Mouse (Mus musculus) neural tube, embryonic 13.5 days (tissue): ENCODE data around the gene Daglb. TPM values are rescaled to one million over a fixed set of nuclear protein-coding genes. Genes with fewer than 3 reads are reported as not detected.

Source experiments
- ATAC-seq: fragments of 200-750 bp; cut with Nextera tagmentation; 2 replicates; pipeline ENCODE4 v1.8.0; 2017; ENCODE audit warnings: low read depth, mild to moderate bottlenecking, moderate TSS enrichment, moderate library complexity
- H3K27ac ChIP-seq: fragments of 300-500 bp; sonication (generic); replicated peaks from 2 replicates; pipeline ENCODE4 v1.5.1; 2015; ENCODE audit warnings: moderate library complexity, mild to moderate bottlenecking, inconsistent platforms
- H3K27me3 ChIP-seq: fragments of 300-500 bp; sonication (generic); 2 replicates; pipeline ENCODE4 v1.6.1; 2015; ENCODE audit warnings: mild to moderate bottlenecking, inconsistent platforms
- H3K36me3 ChIP-seq: fragments of 300-500 bp; sonication (generic); 2 replicates; pipeline ENCODE4 v1.6.1; 2015; ENCODE audit warnings: mild to moderate bottlenecking, inconsistent platforms
- H3K4me1 ChIP-seq: fragments of 300-500 bp; sonication (generic); replicated peaks from 2 replicates; pipeline ENCODE4 v1.6.1; 2015; ENCODE audit warnings: inconsistent platforms
- H3K4me2 ChIP-seq: fragments of 300-500 bp; sonication (generic); 2 replicates; pipeline ENCODE4 v1.6.1; 2015; ENCODE audit warnings: inconsistent platforms, mild to moderate bottlenecking, moderate library complexity
- H3K4me3 ChIP-seq: fragments of 300-500 bp; sonication (generic); 2 replicates; pipeline ENCODE4 v1.5.1; 2015; ENCODE audit warnings: mild to moderate bottlenecking, inconsistent platforms
- H3K9ac ChIP-seq: fragments of 300-500 bp; sonication (generic); 2 replicates; pipeline ENCODE4 v1.6.1; 2015; ENCODE audit warnings: moderate library complexity, mild to moderate bottlenecking, inconsistent platforms
- H3K9me3 ChIP-seq: fragments of 300-500 bp; sonication (generic); 2 replicates; pipeline ENCODE4 v1.6.1; 2016; ENCODE audit warnings: inconsistent platforms
- WGBS: fragments of 180-500 bp; shearing (Covaris S2); methylation state at CpG from one replicate; pipeline ENCODE4 v1.1.7; 2015; 5-methylcytosine and 5-hydroxymethylcytosine counted together
- polyA plus RNA-seq: library from polyadenylated mRNA; unstranded; fragments of >200 nt; fragmentation: Nextera tagmentation; extraction: Ambion mirVana; gene quantifications from 2 replicates; pipeline ENCODE4 v1.2.1, GENCODE M21; 2015

Gene Daglb
- polyA plus RNA-seq, 1 experiment from 2014 or later = 16.9 TPM

DNA sequence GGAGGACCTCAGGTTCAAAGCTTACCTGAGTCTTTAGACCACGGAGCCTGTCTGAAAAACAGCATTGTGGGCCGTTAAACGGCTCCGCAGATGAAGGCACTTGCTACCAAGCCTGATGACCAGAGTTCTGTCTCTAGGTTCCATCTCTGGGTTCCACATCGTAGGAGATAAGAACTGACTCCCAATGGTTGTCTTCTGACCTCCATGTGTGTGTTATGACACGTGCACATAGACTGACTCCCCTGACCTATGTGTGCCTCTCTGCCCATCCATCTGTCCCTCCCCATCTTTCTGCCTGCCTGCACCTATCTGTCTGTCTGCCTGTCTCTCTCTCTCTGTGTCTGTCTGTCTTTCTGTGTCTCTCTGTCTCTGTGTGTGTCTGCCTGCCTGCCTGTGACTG, 3.5 kb downstream of the Daglb start:
- H3K4me1 ChIP-seq = peaks cover 18% of the 10 kb centered on the region
- WGBS = 91% methylated on average over 6 of the region's 6 CpGs
- no peak for ATAC-seq

DNA sequence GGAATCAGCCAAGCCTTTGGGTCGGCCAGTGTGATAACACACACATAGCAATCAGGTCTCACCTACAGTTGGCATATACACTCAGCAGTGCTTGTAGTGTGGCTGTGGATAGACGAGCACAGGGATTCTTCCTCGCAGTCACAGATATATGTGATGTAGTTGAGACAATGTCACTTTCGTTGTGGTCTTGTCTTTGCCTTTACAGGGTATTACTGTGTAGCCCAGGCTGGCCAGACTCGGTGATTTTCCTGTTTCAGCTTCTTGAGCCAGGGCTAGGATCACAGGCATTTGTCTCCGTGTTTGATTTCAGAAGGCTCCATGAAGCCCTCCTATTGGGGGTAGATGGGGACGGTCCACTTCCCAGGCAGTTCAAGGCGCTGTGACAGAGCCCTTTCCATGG, 5.2 kb downstream of the Daglb start:
- 95% methylated on average over 8 of the region's 8 CpGs for WGBS
- Histone ChIP-seq H3K4me1 (peaks cover 11% of the 10 kb centered on the region), H3K9me3 (no peaks in the 10 kb centered on the region), H3K27ac (no peak overlapping the region), H3K4me2 (no peak overlapping the region), H3K9ac (no peak overlapping the region), H3K27me3 (no peaks in the 10 kb centered on the region), H3K36me3 (peaks cover 75% of the 10 kb centered on the region), H3K4me3 (no peak overlapping the region)
- no peak for ATAC-seq

More for the DNA sequence above, 3.5 kb downstream of the Daglb start:
- Histone ChIP-seq H3K27ac (no peak overlapping the region), H3K4me2 (no peak overlapping the region), H3K36me3 (peaks cover 58% of the 10 kb centered on the region), H3K27me3 (no peaks in the 10 kb centered on the region), H3K4me3 (no peak overlapping the region), H3K9ac (no peak overlapping the region), H3K9me3 (no peaks in the 10 kb centered on the region)

DNA sequence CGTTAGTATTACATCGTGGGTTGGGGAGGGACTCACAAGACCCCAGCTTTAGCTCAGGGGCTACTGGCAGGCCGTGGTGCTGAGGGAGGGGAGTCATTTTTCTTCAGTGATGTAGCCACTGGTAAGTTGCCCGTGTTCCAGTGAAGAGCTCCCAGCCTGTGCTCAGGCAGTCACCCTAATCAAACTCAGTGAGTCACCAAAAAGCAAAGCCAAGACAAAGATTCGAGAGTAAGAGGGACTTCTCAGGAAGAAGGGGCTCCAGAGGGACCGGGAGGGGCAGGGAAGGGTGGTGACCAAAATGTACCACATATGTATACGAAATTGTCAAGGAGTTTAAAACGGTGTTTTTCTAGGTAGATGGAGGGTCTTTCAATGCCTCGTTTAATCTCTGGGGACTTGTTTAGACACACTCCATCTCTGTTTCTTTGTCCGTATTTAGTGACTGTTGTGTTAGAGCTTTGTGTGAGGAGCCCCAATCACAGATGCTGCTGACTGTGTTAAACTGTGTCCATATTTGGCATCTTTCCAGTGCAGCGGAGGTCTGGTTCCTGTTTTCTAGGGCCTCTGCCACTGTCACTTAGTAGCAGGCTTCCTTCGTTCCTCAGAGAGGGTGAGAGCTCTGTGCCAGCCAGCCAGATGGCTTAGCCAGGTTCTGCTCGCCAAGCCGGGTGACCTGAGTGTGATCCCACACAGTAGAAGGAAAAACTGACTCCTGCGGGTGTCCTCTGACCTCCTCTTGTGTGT, 6.2 kb downstream of the Daglb start:
- H3K4me3 ChIP-seq = no peak overlapping the region
- H3K9ac ChIP-seq = peak overlapping the region; percentile 43; the same call in 1 of the 2 replicates
- H3K9me3 ChIP-seq = no peaks in the 10 kb centered on the region
- peaks cover 5% of the 10 kb centered on the region for H3K4me1 ChIP-seq
- 76% methylated on average over 15 of the region's 15 CpGs for WGBS
- no peak overlapping the region for H3K4me2 ChIP-seq
- peaks cover 85% of the 10 kb centered on the region for H3K36me3 ChIP-seq
- H3K27ac ChIP-seq = peak overlapping the region; percentile 42; the same call in 1 of the 2 replicates
- H3K27me3 ChIP-seq = no peaks in the 10 kb centered on the region
- 0 out of 2 replicates have a peak, but pooled peaks have one; percentile 40 for ATAC-seq

DNA sequence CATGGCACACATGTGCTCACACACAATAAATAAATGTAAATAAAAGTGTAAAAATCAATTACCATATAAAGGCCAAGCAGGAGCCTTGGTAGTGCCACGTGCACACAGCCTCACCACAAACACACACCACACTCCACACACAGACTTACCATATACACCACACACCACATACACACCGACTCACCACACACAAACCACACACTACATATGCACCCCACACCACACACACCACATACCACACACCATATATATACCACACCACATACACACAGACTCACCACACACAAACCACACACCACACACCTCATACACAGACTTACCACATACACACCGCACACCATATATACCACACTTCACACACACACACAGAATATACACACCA, 6.8 kb downstream of the Daglb start:
- Histone ChIP-seq H3K27ac (0 out of 2 replicates have a peak overlapping the region, but pooled peaks have one; percentile 42), H3K36me3 (peaks cover 90% of the 10 kb centered on the region)
- 91% methylated on average over 3 of the region's 3 CpGs for WGBS

DNA sequence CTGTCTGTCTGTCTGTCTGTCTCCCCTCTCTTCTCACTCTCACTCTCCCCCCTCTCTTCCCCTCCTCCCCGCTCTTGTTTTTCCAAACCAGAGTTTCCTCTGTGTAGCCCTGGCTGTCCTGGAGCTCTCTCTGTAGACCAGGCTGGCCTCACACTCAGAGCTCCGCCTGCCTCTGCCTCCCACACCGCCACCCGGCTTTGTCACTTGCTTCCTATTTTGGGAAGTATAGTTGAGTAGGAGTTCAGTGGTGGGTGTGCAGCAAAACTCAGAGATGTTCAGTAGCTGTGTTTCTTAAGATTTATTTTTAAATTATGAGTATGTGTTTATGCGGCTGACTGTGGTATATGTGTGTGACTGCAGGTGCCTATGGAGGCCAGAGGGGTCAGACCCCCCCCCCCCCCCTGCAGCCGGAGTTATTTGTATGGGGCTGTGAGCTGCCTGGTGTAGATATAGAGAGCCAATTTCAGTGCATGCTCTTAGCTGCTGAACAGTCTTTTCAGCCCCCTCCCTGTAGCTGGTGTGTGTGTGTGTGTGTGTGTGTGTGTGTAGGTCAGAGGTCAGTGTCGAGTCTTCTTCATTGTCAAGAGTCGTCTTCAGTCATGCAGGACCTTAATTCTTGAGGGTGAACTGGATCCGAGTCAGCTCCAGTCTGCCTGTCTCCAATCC, 7.7 kb downstream of the Daglb start:
- no peaks in the 10 kb centered on the region for H3K27me3 ChIP-seq
- no peak overlapping the region for H3K27ac ChIP-seq
- ATAC-seq = no peak
- no peak overlapping the region for H3K9ac ChIP-seq
- no peaks in the 10 kb centered on the region for H3K4me1 ChIP-seq
- 86% methylated on average over 8 of the region's 9 CpGs for WGBS
- H3K9me3 ChIP-seq = no peaks in the 10 kb centered on the region
- no peak overlapping the region for H3K4me2 ChIP-seq
- no peak overlapping the region for H3K4me3 ChIP-seq
- H3K36me3 ChIP-seq = peaks cover 96% of the 10 kb centered on the region

More for the DNA sequence above, 6.8 kb downstream of the Daglb start:
- H3K27me3 ChIP-seq = no peaks in the 10 kb centered on the region
- H3K9me3 ChIP-seq = no peaks in the 10 kb centered on the region
- no peak overlapping the region for H3K9ac ChIP-seq
- 0 out of 2 replicates have a peak, but pooled peaks have one; percentile 32 for ATAC-seq
- H3K4me1 ChIP-seq = no peaks in the 10 kb centered on the region
- no peak overlapping the region for H3K4me3 ChIP-seq
- H3K4me2 ChIP-seq = no peak overlapping the region

DNA sequence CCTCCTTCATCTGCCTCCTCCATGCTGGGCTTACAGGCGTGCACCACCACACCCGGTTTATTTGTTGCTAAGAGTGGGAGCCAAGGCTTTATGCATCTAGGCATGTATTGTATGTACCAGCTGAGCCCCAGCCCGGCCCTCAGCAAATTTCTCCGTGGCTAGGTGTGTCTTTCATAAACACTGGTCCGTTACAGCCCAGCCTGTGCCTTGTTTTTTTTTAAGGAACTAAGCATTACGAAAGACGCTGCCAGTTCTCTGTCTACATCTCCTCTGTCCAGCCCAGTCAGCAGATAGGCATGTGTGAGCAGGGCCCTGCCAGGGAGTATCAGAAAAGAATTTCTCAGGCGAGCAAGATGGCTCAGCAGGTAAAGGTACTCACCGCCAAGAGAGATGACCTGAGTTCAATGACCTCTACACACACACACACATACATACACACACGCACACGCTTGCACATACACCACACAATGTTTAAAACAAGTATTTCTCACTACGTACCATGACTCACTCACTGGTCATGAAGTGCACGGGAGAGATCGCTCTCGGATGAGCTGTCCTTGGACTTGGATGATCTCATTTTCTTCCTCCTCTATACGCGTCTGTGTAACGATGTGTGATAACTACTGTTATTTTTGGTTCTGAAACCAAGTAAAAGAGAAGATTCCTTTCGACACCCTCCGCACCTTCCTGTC, 10.9 kb downstream of the Daglb start:
- H3K27me3 ChIP-seq = no peaks in the 10 kb centered on the region
- WGBS = 94% methylated on average over 20 of the region's 20 CpGs
- ATAC-seq = no peak
- H3K9ac ChIP-seq = no peak overlapping the region
- no peak overlapping the region for H3K4me2 ChIP-seq
- H3K9me3 ChIP-seq = no peaks in the 10 kb centered on the region
- no peaks in the 10 kb centered on the region for H3K4me1 ChIP-seq
- no peak overlapping the region for H3K4me3 ChIP-seq
- H3K27ac ChIP-seq = no peak overlapping the region
- peaks cover 92% of the 10 kb centered on the region for H3K36me3 ChIP-seq

DNA sequence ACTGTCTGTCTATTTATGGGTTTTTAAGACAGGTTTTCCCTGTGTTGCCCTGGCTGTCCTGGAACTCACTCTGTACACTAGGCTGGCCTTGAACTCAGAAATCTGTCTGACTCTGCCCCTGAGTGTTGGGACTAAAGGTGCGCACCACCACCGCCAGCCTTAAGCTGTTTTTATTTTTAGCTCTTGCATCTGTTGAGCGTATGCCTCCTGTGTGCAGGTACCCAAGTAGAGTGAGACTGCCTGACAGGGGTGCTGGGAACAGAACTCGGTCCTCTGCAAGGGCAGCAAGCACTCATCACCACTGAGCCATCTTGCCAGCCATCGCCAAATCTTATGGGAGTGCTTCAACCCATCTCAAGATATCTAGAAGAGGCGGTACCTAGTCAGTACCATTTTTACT, 11.6 kb downstream of the Daglb start:
- no peaks in the 10 kb centered on the region for H3K9me3 ChIP-seq
- no peak overlapping the region for H3K4me3 ChIP-seq
- no peak overlapping the region for H3K4me2 ChIP-seq
- 95% methylated on average over 6 of the region's 6 CpGs for WGBS
- no peak overlapping the region for H3K27ac ChIP-seq
- H3K9ac ChIP-seq = no peak overlapping the region
- H3K4me1 ChIP-seq = no peaks in the 10 kb centered on the region
- ATAC-seq = no peak
- no peaks in the 10 kb centered on the region for H3K27me3 ChIP-seq
- H3K36me3 ChIP-seq = peaks cover 92% of the 10 kb centered on the region

DNA sequence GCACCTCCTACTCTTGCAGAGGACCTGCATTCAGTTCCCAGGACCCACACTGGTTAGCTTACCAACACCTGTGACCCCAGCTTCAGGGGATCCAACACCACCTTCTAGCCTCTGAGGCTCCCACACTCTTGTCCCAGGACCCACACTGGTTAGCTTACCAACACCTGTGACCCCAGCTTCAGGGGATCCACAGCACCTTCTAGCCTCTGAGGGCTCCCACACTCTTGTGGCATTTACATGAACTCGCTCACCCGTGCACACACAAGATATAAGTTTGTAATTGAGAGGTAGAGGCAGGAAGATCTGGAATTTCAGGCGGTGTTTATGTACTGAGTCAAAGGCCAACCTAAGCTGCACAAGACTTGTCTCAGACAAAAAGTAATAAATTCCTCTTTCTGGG, 13.5 kb downstream of the Daglb start:
- Histone ChIP-seq H3K4me2 (no peak overlapping the region), H3K27me3 (no peaks in the 10 kb centered on the region)
- no peak for ATAC-seq

DNA sequence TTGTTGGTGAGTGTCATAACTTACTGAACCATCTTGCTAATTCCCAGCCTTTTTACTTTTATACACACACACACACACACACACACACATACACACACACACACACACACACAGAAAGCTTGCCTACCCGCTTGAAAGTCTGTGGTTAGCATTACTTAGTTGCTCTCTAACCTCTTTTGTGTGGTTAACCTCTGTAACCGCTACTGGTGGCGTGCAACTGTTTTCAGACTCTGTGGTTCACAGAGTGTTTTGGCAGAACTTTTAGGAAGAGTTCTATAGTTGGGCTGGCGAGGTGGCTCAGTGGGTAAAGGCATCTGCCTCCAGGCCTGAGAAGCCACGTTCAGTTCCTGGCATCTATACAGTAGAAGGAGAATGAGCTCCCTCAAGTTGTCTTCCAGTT, 20.6 kb downstream of the Daglb start:
- H3K9ac ChIP-seq = no peak overlapping the region
- 93% methylated on average over 5 of the region's 5 CpGs for WGBS
- no peaks in the 10 kb centered on the region for H3K9me3 ChIP-seq
- no peak overlapping the region for H3K27ac ChIP-seq
- H3K36me3 ChIP-seq = peaks cover 88% of the 10 kb centered on the region
- H3K27me3 ChIP-seq = no peaks in the 10 kb centered on the region
- H3K4me3 ChIP-seq = no peak overlapping the region
- ATAC-seq = no peak
- H3K4me1 ChIP-seq = no peaks in the 10 kb centered on the region
- no peak overlapping the region for H3K4me2 ChIP-seq

More for the DNA sequence above, 13.5 kb downstream of the Daglb start:
- Histone ChIP-seq H3K9me3 (no peaks in the 10 kb centered on the region), H3K36me3 (peaks cover 90% of the 10 kb centered on the region), H3K27ac (no peak overlapping the region), H3K4me3 (no peak overlapping the region), H3K4me1 (no peaks in the 10 kb centered on the region), H3K9ac (no peak overlapping the region)
- 96% methylated on average over 3 of the region's 3 CpGs for WGBS

DNA sequence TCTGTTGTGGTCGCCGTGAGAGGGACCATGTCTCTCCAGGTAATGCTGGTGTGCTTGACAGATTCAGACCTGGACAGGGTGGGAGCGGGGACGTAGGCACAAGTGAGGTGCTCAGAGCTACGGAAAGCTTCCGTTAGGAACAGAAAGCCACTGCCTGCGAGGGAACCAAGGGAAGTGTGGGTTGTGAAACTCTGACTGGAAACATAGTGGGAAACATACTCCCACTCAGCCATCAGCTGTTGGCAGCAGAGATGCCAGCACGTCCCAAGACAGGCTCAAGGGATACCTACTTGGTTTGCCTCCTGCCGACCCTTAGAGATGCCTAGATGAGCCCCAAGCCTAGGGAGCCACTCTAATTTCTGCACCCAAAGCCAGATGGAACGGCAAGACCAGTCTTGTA, 22.8 kb downstream of the Daglb start:
- H3K4me2 ChIP-seq = no peak overlapping the region
- H3K27ac ChIP-seq = no peak overlapping the region
- H3K9me3 ChIP-seq = no peaks in the 10 kb centered on the region
- ATAC-seq = no peak
- no peaks in the 10 kb centered on the region for H3K4me1 ChIP-seq
- H3K36me3 ChIP-seq = peaks cover 89% of the 10 kb centered on the region
- H3K4me3 ChIP-seq = no peak overlapping the region
- H3K27me3 ChIP-seq = no peaks in the 10 kb centered on the region
- WGBS = 90% methylated on average over 10 of the region's 10 CpGs
- no peak overlapping the region for H3K9ac ChIP-seq

DNA sequence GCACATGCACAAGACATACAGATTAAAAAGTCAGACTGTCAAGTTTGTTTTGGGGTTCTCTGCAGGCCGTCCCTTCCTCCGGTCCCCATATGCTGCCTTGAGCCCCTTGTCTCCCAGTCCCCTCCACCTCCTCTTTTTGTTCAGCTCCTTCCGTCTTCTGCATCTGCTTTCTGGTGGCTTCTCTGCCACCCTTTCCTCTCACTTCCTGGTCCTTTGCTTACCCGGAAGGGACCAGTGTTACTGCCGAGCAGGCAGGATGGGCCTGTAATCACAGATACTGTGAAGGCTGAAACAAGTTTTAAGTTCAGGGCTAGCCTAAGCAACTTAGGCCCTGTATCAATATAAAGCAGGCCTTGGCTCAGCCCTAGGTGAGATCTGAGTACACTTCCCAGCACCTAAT, 23.6 kb downstream of the Daglb start:
- no peaks in the 10 kb centered on the region for H3K4me1 ChIP-seq
- H3K36me3 ChIP-seq = peaks cover 89% of the 10 kb centered on the region
- no peak for ATAC-seq
- no peaks in the 10 kb centered on the region for H3K27me3 ChIP-seq
- H3K4me3 ChIP-seq = no peak overlapping the region
- no peak overlapping the region for H3K9ac ChIP-seq
- H3K27ac ChIP-seq = no peak overlapping the region
- 91% methylated on average over 5 of the region's 5 CpGs for WGBS
- H3K4me2 ChIP-seq = no peak overlapping the region
- H3K9me3 ChIP-seq = no peaks in the 10 kb centered on the region

DNA sequence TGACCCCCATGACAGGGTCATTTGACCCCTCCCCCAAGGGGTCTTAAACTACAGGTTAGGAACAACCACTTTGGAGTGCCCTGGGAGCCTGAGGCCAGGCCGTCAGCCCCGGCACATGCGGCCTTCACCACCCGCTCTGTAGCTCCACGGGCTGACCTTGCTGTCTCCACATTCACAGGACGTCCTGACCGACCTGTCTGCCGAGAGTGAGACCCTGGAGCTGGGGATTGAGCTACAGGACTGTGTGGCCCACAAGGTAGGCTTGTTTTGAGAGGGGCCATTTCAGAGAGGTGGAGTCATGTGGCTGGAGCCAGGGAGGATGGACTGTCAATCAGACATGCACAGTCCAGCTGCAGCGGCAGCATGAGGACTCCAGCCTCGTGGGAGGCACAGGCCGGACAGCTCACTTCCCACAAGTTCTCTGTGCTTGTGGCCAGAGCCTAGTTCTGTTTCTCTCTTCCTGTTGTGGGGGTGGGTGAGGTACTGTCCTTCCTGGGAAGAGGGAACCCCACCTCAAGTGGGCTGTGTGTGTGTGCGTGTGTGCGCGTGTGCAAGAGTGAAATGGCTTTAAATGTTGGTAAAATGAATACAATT, 25.5 kb downstream of the Daglb start:
- no peak overlapping the region for H3K4me2 ChIP-seq
- H3K27me3 ChIP-seq = no peaks in the 10 kb centered on the region
- no peak overlapping the region for H3K4me3 ChIP-seq
- H3K4me1 ChIP-seq = no peaks in the 10 kb centered on the region
- WGBS = 89% methylated on average over 14 of the region's 14 CpGs
- H3K36me3 ChIP-seq = peaks cover 88% of the 10 kb centered on the region
- no peak overlapping the region for H3K27ac ChIP-seq
- no peaks in the 10 kb centered on the region for H3K9me3 ChIP-seq
- no peak for ATAC-seq
- no peak overlapping the region for H3K9ac ChIP-seq
